Mouse (Mus musculus) cerebellum, adult 2 months (tissue): ENCODE data around the gene Nrap. TPM values are rescaled to one million over a fixed set of nuclear protein-coding genes. Genes with fewer than 3 reads are reported as not detected.

Experiments used
- DNase-seq, 2 experiments: peaks; one replicate each; pipeline ENCODE4 v3.0.0; 2021
- H3K27ac ChIP-seq: fragments of 200-500 bp; 2 replicates; pipeline ENCODE4 v1.5.1; 2012; ENCODE audit warnings: low read length, control low read depth, inconsistent platforms; ENCODE audit not compliant: insufficient read depth
- H3K27me3 ChIP-seq: fragments of 200-500 bp; 2 replicates; pipeline ENCODE4 v1.6.1; 2012; ENCODE audit warnings: inconsistent platforms, mild to moderate bottlenecking, low read length, moderate library complexity; ENCODE audit not compliant: control insufficient read depth, insufficient read depth
- H3K4me1 ChIP-seq: fragments of 200-500 bp; 2 replicates; pipeline ENCODE4 v1.6.1; 2011; ENCODE audit warnings: low read length; ENCODE audit not compliant: control insufficient read depth, insufficient read depth
- H3K4me3 ChIP-seq: fragments of 200-500 bp; replicated peaks from 2 replicates; pipeline ENCODE3; 2011; ENCODE audit warnings: mild to moderate bottlenecking, low read depth, low read length, control low read depth; ENCODE audit not compliant: insufficient read depth
- CTCF ChIP-seq: fragments of 200-500 bp; IDR thresholded peaks from 2 replicates; pipeline ENCODE4 v1.5.1; 2011; ENCODE audit warnings: low read depth, mild to moderate bottlenecking, control low read depth, low read length, moderate library complexity, borderline replicate concordance; ENCODE audit not compliant: insufficient read depth
- POLR2A ChIP-seq: fragments of 200-500 bp; IDR thresholded peaks from 2 replicates; pipeline ENCODE4 v1.6.1; 2011; ENCODE audit warnings: low read length, control low read depth, borderline replicate concordance; ENCODE audit not compliant: insufficient read depth
- WGBS: fragments of 180-500 bp; shearing (Covaris S2); methylation state at CpG from one replicate; pipeline ENCODE4 v1.1.7; 2018; 5-methylcytosine and 5-hydroxymethylcytosine counted together
- polyA plus RNA-seq: library from polyadenylated mRNA; depleted of rRNA; stranded (reverse); fragments of >200 nt; gene quantifications from 2 replicates; pipeline ENCODE4 v1.2.3, GENCODE M21; 2012

Nrap gene
- polyA plus RNA-seq, 1 experiment: 0.74 TPM

DNA sequence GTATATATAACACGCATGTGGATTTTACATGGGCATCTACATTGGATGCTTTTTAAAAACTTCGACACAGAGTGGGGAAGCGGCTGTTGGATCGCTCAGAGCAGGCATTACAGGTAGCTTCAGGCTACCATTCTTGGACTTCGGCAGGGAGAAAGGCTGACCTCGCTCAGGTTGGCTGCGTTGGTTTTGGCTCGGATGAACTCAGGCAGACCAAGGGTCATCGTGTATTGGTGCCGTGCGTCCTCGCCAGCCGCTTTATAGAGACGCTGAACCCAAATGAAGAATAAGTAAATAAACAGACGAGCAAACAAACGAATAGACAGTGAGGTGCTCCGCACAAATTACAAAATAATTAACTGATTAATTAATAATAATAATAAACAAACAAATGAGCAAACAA lies 53.5 kb downstream of the Nrap start:
- no peak overlapping the region for H3K27ac ChIP-seq

DNA sequence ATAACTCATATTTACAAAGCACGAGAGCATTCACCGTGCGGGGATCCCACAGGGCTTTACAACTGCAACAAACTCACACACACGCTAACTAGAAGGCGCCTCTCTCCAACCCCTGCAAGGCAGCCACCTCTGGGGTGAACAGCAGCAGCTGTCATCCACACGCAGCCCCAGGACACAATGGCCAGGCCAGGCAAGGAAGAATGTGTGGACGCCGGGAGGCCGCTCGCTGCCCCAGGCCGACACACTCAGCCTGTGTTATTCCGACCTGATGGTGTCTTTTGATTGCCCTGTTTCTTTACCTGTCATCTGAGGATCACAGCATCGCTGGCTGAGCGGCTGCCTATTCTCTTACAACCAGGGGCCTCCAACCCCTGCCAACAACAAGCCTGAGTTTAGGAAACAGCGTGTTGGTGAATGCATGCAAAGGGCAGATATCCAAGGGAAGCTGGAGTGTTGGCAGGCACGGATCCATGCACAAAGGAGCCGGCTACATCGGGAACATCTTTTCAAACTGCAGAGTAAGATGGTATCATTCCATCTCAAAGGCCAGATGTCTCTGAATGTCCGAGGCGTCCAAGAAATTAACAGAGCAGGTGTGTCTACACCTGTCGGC lies 63.5 kb downstream of the Nrap start:
- no peak for TF ChIP-seq CTCF
- no peak for TF ChIP-seq POLR2A
- Histone ChIP-seq H3K27me3 (no peaks in the 10 kb centered on the region), H3K4me1 (no peaks in the 10 kb centered on the region), H3K4me3 (no peak overlapping the region), H3K27ac (no peak overlapping the region)
- 19% methylated on average over 21 of the region's 21 CpGs for WGBS
- no peak for DNase-seq

More for the DNA sequence above, 53.5 kb downstream of the Nrap start:
- no peak for TF ChIP-seq POLR2A
- TF ChIP-seq CTCF: no peak
- no peak overlapping the region for H3K4me3 ChIP-seq
- H3K27me3 ChIP-seq: no peaks in the 10 kb centered on the region
- WGBS: 94% methylated on average over 17 of the region's 17 CpGs
- DNase-seq: no peak
- no peaks in the 10 kb centered on the region; the same call in 1 of the 2 replicates for H3K4me1 ChIP-seq

- Histone ChIP-seq H3K27ac (no peak overlapping the region), H3K4me3 (no peak overlapping the region), H3K27me3 (no peaks in the 10 kb centered on the region), H3K4me1 (no peaks in the 10 kb centered on the region)
- DNase-seq: no peak
- WGBS: 52% methylated on average over 10 of the region's 10 CpGs
- TF ChIP-seq CTCF (no peak), POLR2A (no peak)
Measured at GRCm38 (mm10) chr19:56325676-56326075, 64.2 kb downstream of the Nrap start.

DNA sequence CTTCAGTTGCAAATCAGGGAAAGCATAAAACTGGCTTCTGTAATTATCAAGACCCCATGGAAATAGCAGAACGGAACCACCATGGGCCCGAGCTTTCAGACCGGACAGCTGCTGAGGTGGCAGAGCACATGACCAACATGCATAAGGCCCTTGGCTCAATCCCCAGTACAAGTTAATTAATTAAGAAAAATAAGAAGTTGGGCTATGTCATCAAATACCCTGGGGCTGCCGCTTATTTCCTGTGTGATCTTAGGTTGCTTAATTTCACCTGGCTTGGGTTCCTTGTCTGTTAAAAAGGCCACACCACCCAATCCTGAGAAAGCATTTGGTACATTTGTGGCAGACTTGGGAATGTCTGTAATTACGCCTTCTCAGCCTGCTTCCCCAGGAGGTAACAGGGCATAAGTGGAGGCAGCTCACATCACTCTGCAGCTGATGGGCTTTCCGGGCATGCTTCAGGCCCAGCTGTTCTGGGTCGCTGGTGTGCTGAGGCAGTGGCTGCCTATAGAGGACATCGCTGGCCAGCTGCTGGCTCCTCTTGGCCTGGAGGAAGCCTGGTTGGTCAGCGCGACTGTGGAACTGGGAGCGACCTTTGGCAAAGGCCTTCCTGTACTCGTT lies 68.4 kb downstream of the Nrap start:
- no peak for DNase-seq
- no peaks in the 10 kb centered on the region for H3K4me1 ChIP-seq
- no peaks in the 10 kb centered on the region for H3K27me3 ChIP-seq
- 51% methylated on average over 12 of the region's 12 CpGs for WGBS
- no peak overlapping the region for H3K27ac ChIP-seq
- H3K4me3 ChIP-seq: no peak overlapping the region
- TF ChIP-seq POLR2A: no peak
- no peak for TF ChIP-seq CTCF

DNA sequence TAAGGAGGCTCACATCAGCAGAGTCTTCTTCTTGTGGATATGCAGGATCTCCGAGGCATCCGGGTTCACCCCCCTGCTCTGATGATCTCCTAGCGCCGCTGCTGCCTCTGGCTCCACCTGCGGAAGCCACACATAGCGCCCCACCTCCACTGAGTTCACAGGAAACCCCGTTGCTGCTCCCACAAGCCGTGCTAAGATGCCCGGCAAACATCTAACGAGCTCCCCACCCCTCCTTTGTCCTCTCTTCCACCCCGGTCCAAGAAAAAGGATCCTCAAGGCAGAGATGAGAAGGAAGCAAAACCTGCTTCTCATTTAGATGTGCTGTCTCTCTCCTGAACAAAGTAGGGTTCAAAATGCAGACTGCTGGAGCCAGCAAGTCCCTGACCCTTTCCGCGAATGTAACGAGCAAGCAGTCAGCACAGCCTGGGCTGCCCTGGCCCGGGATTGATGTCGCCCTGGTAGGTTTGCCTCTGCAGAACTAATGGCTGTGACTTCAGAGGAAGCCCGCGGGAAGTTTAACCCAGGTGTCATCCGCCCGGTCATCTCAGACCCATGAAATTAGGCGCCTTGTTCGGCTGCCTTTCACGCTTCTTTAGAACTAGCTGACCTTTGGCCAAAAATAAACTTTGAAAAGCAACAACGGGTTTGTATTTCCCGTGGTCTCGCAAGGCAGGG lies 69.5 kb downstream of the Nrap start:
- Histone ChIP-seq H3K4me1 (no peaks in the 10 kb centered on the region), H3K4me3 (no peak overlapping the region), H3K27ac (no peak overlapping the region), H3K27me3 (no peaks in the 10 kb centered on the region)
- no peak for TF ChIP-seq CTCF
- TF ChIP-seq POLR2A: no peak
- no peak for DNase-seq
- WGBS: 32% methylated on average over 26 of the region's 26 CpGs

DNA sequence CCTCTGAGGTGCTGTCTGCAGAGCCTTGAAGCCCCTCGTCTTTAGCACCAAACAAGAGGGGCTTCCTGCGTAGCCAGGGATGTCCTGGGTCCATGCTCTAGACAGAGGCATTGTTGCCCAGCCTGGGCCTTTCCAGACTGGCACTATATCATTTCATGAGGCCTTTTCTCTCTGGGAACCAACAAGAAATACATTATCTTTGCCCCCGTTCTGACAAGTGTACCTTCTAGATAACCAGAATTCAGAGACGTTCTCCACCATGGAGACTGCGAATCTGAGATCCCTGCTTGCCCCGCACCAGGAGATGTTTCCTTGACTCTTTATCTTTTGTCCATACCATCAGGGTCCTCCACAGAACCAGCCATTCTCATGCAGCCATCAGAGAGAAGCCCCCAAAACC lies 70.2 kb downstream of the Nrap start:
- TF ChIP-seq POLR2A (no peak), CTCF (no peak)

GRCm38 (mm10) chr19:56319219-56319618 lies 70.6 kb downstream of the Nrap start:
- 96% methylated on average over 7 of the region's 7 CpGs for WGBS
- H3K4me1 ChIP-seq: no peaks in the 10 kb centered on the region
- TF ChIP-seq CTCF (no peak), POLR2A (no peak)
- no peak for DNase-seq
- no peak overlapping the region for H3K27ac ChIP-seq
- H3K4me3 ChIP-seq: no peak overlapping the region
- H3K27me3 ChIP-seq: no peaks in the 10 kb centered on the region

More for the DNA sequence above, 70.2 kb downstream of the Nrap start:
- 97% methylated on average over 6 of the region's 6 CpGs for WGBS
- no peaks in the 10 kb centered on the region for H3K27me3 ChIP-seq
- no peak overlapping the region for H3K27ac ChIP-seq
- H3K4me3 ChIP-seq: no peak overlapping the region
- DNase-seq: no peak
- H3K4me1 ChIP-seq: no peaks in the 10 kb centered on the region

DNA sequence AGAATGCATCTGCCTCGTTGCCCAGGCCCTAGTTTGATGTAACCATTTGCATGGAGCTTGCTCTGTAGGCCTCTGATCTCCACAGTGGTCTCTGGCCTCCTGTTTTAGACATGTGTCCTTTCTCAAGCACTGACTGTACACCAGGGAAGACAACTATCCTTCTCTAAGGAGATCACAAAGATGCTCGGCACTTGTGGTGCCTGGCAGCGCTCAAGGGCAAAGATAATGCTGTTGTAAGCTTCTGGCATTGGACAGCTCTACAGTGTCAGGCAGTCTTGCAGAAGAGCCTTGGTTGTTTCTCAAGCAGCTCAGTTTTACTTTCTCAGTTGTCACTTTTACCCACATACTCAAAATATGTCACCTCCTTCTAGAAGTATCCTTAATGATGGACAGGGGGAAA lies 73.3 kb downstream of the Nrap start:
- WGBS: 65% methylated on average over 3 of the region's 3 CpGs
- TF ChIP-seq CTCF: no peak
- TF ChIP-seq POLR2A: no peak
- Histone ChIP-seq H3K27ac (no peak overlapping the region), H3K4me3 (no peak overlapping the region), H3K27me3 (no peaks in the 10 kb centered on the region), H3K4me1 (no peaks in the 10 kb centered on the region)
- no peak for DNase-seq
